Mouse (Mus musculus) kidney, postnatal 36 days (tissue): Measurements from ENCODE around the gene Rcc2.

Experiments used
- DNase-seq, 2 experiments: peaks; one replicate each; pipeline ENCODE4 v3.0.0; 2021 to 2022; ENCODE audit warnings: mixed read lengths in 2 of 2

Rcc2 gene

DNA sequence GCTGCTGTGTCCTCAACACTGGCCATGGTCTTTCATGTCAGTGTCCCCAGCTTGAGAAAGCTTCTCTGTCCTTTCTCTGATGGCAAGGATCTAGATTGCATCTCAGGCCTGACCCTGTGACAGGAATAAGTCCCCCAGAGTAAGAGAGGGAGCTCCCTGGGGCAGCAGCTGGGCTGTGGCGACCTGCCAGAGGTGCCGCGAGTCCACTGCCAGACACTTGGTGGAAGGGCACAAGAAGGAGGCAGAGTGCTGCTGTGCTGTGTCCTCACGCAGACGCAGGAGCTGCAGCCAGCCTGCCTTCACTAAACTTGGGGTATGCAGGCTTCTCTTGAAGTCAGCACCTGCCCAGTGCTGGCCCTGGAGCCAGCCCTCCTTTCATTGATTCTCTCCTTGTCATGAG lies 11.0 kb downstream of the Rcc2 start:
- DNase-seq, result no peak

DNA sequence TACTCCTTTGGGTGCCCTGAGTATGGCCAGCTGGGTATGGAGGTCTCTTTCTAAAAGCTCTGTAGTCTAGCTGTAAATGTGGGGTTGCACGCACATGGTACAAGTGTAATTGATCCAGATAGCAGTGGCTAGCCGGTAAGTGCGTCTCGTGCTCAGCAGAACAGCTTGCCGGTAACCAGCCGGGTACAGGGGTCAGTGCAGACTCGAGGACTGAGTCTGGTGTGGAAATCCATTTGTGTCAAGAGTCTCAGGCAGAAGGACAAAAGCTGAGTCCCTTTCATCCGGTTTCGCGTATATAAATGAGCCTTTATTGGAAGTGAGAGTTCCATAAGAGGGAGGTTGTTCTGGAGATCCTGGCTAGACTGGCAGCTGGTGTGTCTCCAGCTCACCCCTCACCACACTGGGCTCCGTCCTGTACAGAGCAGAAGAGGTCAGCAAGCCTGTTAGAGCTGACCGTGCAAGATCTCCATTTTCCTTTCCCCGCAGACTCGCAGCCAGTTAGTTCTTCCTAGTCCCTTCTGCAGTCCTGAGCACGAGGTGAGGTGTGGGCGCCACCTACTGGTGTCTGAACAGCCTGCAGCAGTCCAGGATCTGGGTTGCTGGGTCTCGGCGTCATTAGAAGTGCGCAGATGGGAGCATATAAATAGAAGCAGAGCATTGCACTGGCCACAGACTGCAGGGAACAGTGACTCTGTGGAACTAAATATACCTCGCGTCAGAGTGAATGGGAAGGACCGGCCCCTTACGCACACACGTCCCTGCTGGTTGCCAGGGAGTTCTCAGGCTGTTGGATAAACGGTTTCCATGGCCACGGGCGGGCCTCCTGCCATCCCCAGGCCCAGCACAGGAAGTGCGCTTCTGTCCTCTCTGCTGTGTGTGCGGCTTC lies 13.4 kb downstream of the Rcc2 start:
- peak; percentile 88 to 95 for DNase-seq

DNA sequence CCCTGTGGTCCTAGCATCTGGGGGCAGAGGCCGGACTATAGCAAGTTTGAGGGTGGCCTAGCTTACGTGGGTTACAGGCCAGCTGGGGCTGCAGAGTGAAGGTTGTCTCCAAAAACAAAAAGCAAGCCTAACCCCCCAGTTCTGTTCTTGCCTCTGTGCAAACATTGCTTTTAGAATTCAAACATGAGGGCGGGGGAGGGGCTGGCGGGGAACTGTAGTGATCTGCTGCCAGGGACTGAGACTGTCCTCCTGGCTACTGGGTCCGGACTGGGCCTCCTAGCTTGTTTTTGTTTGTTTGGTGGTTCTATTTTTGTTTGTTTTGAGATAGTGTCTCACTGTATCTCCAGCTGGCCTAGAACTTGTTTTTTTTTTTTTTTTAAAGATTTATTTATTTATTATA lies 14.2 kb downstream of the Rcc2 start:
- no peak for DNase-seq

DNA sequence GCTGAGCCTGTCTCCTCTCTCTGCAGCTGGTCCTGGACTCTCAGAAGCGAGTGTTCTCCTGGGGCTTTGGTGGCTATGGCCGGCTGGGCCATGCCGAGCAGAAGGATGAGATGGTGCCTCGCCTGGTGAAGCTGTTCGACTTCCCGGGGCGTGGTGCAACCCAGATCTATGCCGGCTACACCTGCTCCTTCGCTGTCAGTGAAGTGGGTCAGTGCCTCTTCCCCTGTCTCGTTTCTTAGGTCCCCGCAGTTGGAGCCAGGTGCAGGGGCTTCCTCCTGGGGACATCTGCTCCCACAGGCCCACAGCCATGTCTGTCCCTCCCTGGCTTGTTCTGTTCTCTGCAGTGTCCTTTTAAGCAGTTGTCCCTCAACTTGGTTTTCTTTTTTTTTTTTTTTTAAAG lies 16.7 kb downstream of the Rcc2 start:
- DNase-seq, result no peak

- DNase-seq, result no peak
These were observed 18.1 kb downstream of the Rcc2 start for GRCm38 (mm10) chr4:140718436-140718835.

DNA sequence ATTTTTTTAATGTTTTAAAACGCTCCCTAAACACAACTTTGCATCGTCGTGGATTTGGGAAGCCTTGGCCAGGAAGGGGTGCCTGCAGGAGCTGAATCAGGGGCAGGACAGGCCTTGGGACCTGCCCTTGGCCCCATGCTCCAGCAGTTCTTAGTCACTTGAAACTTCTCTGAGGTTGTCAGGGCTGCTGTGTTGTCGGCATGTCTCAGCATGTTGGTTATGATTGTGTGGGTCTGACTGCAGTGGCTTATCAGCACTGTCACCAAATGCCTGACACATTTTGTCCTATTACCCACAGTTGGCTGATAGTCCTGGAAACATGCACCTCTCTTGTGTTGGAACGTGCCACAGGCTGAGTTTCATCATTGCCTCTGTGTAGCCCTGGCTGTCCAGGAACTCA lies 19.8 kb downstream of the Rcc2 start:
- DNase-seq, result no peak

DNA sequence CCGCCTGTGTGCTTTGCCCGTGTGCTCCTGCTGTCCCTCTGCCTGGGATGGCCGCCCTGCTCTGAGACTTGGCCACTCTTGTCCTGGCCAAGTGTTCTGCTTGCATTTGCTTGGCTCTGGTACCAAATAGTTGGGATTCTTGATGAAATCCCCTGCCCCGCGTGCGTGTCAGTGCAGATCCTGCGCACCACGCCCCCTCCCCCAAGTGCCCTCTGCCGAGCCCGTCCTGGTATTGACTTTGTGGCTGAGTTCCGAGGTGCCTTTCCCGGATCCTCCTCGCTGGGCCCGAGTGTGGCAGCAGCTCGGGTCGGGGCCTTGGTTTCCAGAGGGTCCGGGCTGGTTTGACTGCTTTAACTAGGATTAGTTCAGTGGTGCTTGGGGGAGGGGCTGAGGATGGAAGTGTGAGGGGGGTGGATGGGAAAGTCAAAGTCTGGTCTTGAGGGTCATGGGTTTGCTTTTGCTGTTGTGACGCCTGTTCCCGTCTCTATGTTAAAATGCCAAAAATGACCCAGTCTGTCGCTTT lies 21.7 kb downstream of the Rcc2 start:
- DNase-seq, result no peak

DNA sequence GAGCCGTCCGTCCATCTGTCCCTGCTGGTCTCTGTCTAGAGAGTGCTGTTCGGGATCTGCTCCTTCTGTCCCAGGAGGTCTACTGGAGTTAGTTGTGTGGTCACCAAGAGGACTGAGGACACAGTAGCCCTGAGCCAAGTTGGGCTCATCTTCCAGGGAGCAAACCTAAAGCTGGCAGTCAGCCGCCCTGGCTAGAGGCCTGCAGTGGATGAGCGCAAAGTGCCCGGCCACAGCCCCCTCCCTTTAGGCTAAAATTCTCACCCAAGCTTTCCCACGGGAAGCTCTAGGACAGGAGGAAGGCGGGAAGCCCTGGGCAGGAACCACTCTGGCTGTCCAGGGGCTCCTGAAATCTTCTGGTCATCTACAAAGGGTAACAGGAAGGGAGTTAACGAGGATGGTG lies 22.4 kb downstream of the Rcc2 start:
- DNase-seq, result no peak

DNA sequence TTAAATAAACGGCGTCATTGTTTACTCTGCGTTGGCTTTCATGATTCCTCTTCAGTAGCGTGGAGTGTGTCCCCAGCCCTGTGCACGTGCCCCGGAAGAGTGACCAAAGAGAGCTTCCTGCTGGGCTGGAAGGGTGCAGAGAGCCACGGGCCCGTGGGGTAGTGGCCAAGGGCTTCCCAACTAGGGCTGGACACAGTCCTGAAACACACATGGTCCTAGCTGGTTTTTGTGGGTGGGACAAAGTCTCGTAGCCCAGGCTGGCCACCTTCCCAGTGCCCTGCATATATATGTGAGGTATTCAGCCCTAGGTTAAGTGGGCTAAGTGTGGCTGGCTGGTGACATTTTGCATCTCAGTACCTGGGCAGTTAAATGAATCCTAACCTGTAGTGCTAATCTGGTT lies 22.9 kb downstream of the Rcc2 start:
- DNase-seq, result no peak

DNA sequence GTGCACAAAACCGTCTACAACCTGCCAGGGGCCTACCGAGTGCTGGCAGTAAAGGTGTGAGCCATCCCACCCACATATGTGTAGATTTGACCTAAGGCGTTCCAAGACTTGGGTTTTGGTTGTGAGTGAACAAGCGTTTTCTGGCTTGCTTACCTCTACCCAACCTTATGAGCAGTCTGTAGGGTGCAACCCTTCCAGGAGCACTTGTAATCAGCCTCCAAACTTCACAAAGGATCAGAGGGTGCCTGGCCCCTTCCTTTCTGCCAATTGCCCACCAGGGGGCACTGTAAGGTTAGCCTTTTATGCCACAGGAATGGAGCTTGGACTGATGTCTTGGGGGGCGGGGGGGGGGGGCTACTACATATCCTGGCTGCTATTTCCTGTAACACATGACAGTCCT lies 23.5 kb downstream of the Rcc2 start:
- DNase-seq, result peak in 1 of 2 experiments; percentile 58

- DNase-seq, result no peak
These were observed 24.4 kb downstream of the Rcc2 start for GRCm38 (mm10) chr4:140724739-140725138.

DNA sequence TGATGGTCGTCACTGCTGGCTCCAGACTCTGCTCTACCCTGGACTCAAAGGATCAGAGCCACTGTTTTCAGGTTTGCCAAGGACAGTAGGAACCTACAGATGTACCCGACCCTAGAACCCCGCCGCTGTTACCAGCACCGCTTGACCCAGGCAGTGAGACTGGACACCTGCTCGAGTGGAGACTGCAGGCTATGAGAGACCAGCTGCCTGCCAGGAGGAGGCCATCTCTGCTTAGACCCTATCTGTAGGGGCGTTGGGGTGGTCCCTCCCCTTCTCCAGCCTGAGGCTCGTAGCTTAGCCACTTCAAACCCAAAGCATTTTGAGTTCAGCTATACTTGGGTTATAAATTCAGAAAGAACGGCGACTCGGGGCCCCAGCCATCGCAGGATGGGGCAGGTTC lies 26.6 kb downstream of the Rcc2 start:
- no peak for DNase-seq

DNA sequence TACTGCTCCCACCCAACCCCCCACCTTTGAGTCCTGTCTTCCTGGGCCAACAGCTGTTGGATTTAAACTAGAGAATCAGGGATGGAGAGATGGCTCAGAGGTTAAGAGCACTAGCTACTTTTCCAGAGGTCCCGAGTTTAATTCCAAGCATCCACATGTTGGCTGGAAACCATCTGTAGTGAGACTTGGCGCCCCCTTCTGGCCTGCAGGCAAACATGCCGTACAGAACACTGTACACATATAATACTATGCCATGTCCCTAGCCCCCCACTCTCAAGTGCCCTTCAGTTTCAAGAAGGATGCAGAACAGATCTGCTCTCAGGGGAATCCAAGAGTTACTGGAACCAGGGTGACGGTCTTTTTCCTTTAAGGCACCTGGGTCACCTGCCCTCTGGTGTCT lies 31.3 kb downstream of the Rcc2 start:
- no peak for DNase-seq

DNA sequence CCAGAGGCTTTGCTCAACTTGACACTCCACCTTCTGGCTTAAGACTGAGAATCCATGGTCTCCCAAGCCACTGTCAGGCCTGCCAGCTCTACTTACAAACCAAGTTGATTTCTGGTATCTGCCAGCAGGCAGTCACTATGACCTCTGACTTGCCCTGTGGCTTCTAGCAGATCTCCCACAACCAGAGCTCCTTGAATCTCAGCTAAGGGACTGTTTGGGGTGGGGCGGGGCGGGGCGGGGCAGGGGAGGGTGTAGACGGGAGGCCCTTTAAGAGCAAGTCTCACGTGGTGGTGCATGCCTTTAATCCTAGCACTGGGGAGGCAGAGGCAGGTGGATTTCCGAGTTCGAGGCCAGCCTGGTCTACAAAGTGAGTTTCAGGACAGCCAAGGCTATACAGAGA lies 32.5 kb downstream of the Rcc2 start:
- no peak for DNase-seq

GRCm38 (mm10) chr4:140740655-140741054 lies 40.3 kb downstream of the Rcc2 start:
- DNase-seq, result no peak

DNA sequence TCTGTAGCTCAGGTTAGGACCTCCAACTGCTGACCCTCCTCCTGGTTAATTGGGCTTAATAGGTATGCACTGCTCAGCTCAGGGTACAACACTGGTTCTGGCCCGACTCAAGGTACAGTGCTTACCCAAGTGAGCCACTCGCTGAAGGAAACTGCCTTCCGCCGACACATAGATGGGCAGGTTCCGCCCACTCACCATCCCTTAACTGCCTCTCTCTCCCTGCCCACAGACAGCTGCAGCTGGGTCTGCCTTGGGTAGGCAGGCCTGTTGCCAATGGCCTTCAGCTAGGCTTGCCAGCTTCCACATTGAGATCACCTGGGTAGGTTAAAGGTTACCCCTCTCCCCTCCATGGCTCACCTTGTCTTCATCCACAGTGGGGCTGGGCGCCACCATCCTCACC lies 41.1 kb downstream of the Rcc2 start:
- DNase-seq, result no peak

GRCm38 (mm10) chr4:140742543-140742942 lies 42.2 kb downstream of the Rcc2 start, which contains the start of gene Padi6:
Padi6 (minus strand) TSS chr4:140742643.
- no peak for DNase-seq

GRCm38 (mm10) chr4:140743086-140743485 lies 42.7 kb downstream of the Rcc2 start:
- DNase-seq, result no peak

- peak; percentile 12 to 63 for DNase-seq
These were observed 44.3 kb downstream of the Rcc2 start for GRCm38 (mm10) chr4:140744654-140745053.

DNA sequence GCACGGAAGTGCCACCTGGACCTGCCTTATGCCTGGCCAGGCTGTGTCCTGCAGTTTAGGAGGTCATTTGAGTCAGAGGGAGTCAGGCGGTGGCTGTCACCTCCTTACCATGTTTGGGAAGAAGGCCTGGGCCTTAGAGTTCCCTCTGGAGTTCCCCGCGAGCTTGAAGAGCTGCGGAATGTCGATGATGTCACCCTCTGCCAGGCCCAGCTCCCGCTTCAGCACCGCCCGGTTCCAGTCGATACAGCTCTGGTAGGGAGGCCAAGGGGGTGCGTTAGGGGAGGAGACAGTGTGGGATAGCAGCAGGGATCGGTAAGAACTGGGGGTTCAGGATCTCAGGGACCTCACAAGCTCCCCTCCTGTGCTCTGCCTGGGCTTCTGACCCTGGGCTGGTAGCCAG lies 47.6 kb downstream of the Rcc2 start:
- no peak for DNase-seq

GRCm38 (mm10) chr4:140750328-140750727 lies 50.0 kb downstream of the Rcc2 start:
- DNase-seq, result peak; percentile 63 to 70

- no peak for DNase-seq
These were observed 53.0 kb downstream of the Rcc2 start for GRCm38 (mm10) chr4:140753366-140753765.

- no peak for DNase-seq
These were observed 55.5 kb downstream of the Rcc2 start for GRCm38 (mm10) chr4:140755811-140756210.

- no peak for DNase-seq
These were observed 61.3 kb downstream of the Rcc2 start for GRCm38 (mm10) chr4:140761601-140762000.

DNA sequence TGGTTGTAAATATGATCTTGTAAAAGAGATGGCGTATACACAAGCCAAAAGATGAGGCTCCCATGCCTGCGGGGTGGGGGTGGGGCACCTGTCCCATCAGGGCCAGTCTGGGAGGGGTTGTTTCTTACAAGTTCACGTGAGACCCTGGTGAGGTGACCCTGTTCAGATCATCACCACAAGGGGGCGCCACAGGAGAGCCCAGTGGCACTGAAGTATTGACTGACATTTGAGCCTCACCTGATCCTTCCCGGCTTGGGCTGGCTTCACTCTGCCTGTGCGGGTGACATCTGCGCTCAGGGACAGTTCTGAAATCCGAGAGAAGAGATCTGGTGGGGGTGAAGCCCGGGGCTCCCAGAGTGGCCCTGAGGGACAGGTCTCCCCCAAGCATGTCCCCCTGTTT lies 62.8 kb downstream of the Rcc2 start:
- DNase-seq, result peak; percentile 35 to 78
